In genomic region chr10:75290650-75291049, GRCm38 (mm10) we compare ENCODE assay signal across 21 mouse cellular contexts. TPM values are rescaled to one million over a fixed set of nuclear protein-coding genes. Genes with fewer than 3 reads are reported as not detected.
DNase-seq lines count a peak whose midpoint lies in the region; TF ChIP-seq lines count a peak whose summit lies in the region.
"Had no signal": no experiment of that assay in that cellular context is flagged by ENCODE, and none has a peak within 500 bp of the region (broad histone marks: within the 10 kb centered on the region; RNA-seq: fewer than 3 reads in every experiment).

No protein-coding gene starts in this region.

- in situ Hi-C loops in ES-E14 (cut with MboI; ENCODE audit: low sequenced_read_pairs in 2 of 2, unreplicated experiment in 2 of 2) = no loop called here

- H3K9ac ChIP-seq in heart, adult 2 months (ENCODE audit: low read depth, low read length) = no peak overlapping the region
- H3K9ac ChIP-seq in ES-E14 (ENCODE audit: insufficient read depth, low read depth, low read length, poor library complexity, severe bottlenecking) = no peak overlapping the region
- H3K9ac ChIP-seq: embryonic facial prominence, embryonic 13.5 days; embryonic facial prominence, embryonic 15.5 days; forebrain, embryonic 13.5 days; forebrain, embryonic 15.5 days; forebrain, postnatal 0 days had no signal

- peak overlapping the region; percentile 18; the same call in 1 of the 2 replicates for H3K27ac ChIP-seq in heart, adult 2 months
- H3K27ac ChIP-seq in ES-E14 (ENCODE audit: insufficient read depth, low read depth, low read length, poor library complexity, severe bottlenecking) = no peak overlapping the region
- H3K27ac ChIP-seq in brown adipose tissue, adult 24 weeks (replicated peaks; ENCODE audit: low read depth, low read length) = 0 out of 2 replicates have a peak overlapping the region, but pooled peaks have one; percentile 9
- H3K27ac ChIP-seq: embryonic facial prominence, embryonic 13.5 days; embryonic facial prominence, embryonic 15.5 days; forebrain, embryonic 10.5 days; forebrain, embryonic 13.5 days; forebrain, embryonic 15.5 days had no signal

- no peaks in the 10 kb centered on the region for H3K9me3 ChIP-seq in ES-E14 (ENCODE audit: control insufficient read depth, insufficient read depth, low read depth, low read length)
- H3K9me3 ChIP-seq: embryonic facial prominence, embryonic 13.5 days; embryonic facial prominence, embryonic 15.5 days; forebrain, embryonic 10.5 days; forebrain, embryonic 13.5 days; forebrain, embryonic 15.5 days had no signal

- no peak overlapping the region for H3K4me3 ChIP-seq in heart, adult 2 months
- no peak overlapping the region for H3K4me3 ChIP-seq in ES-E14 (ENCODE audit: insufficient read depth in 1 of 2, low read depth in 1 of 2, low read length in 2 of 2, poor library complexity in 1 of 2, severe bottlenecking in 1 of 2)
- H3K4me3 ChIP-seq in brown adipose tissue, adult 24 weeks (ENCODE audit: insufficient read depth, low read depth, low read length) = no peak overlapping the region
- H3K4me3 ChIP-seq: embryonic facial prominence, embryonic 13.5 days; embryonic facial prominence, embryonic 15.5 days; erythroblast, embryonic 14.5 days; forebrain, embryonic 10.5 days; forebrain, embryonic 13.5 days; forebrain, embryonic 15.5 days had no signal

- H3K27me3 ChIP-seq in heart, adult 2 months (ENCODE audit: control insufficient read depth, insufficient read depth, low read length) = no peaks in the 10 kb centered on the region
- H3K27me3 ChIP-seq: embryonic facial prominence, embryonic 13.5 days; embryonic facial prominence, embryonic 15.5 days; forebrain, embryonic 13.5 days; forebrain, embryonic 15.5 days; Patski had no signal

- intact Hi-C loops in heart, adult 2 months (cut with DNase I) = no loop called here
- intact Hi-C loops in heart, postnatal 10 days (cut with DNase I) = no loop called here

- TF ChIP-seq POLR2A in heart, adult 2 months (IDR thresholded peaks at IDR 0.05; ENCODE audit: insufficient read depth, low read depth, low read length) = no peak

- H3K4me1 ChIP-seq in heart, adult 2 months (ENCODE audit: control insufficient read depth, insufficient read depth, low read length) = peaks cover 16% of the 10 kb centered on the region
- no peaks in the 10 kb centered on the region for H3K4me1 ChIP-seq in ES-E14 (ENCODE audit: control insufficient read depth in 2 of 2, insufficient read depth in 2 of 2, low read length in 2 of 2, poor library complexity in 1 of 2)
- peaks cover 19% of the 10 kb centered on the region for H3K4me1 ChIP-seq in brown adipose tissue, adult 24 weeks (ENCODE audit: control insufficient read depth, insufficient read depth, insufficient read length, low read length)
- H3K4me1 ChIP-seq: embryonic facial prominence, embryonic 15.5 days; forebrain, embryonic 10.5 days; forebrain, embryonic 13.5 days; forebrain, embryonic 15.5 days had no signal

- WGBS in heart, adult 2 months = 84% methylated on average over 5 of the region's 5 CpGs

- no peak for TF ChIP-seq CTCF in heart, adult 2 months (IDR thresholded peaks at IDR 0.05)

- H3K36me3 ChIP-seq in heart, adult 2 months (ENCODE audit: control insufficient read depth, insufficient read depth, low read length) = peaks cover 8% of the 10 kb centered on the region
- H3K36me3 ChIP-seq in ES-E14 (ENCODE audit: control insufficient read depth, insufficient read depth, low read length, poor library complexity, severe bottlenecking) = no peaks in the 10 kb centered on the region; the same call in 1 of the 2 replicates

- H3K79me2 ChIP-seq in heart, adult 2 months (replicated peaks; ENCODE audit: control insufficient read depth, insufficient read depth, low read length) = no peaks in the 10 kb centered on the region

- no peak for DNase-seq in heart, adult 2 months
- no peak for DNase-seq in heart, postnatal 10 days
- DNase-seq in ES-E14 (ENCODE audit: low read depth, low spot score) = no peak
- DNase-seq in embryo, embryonic 10 days (ENCODE audit: low spot score) = no peak
- no peak for DNase-seq in thymus, postnatal 25 days
- DNase-seq: adrenal gland, postnatal 10 days; adrenal gland, postnatal 25 days; cerebellum, adult 11-12 months; cerebellum, adult 9-10 months; cerebellum, postnatal 10 days; cerebellum, postnatal 25 days; embryo, embryonic 11 days; forebrain, postnatal 0 days had no signal

- TF ChIP-seq EP300 in heart, adult 2 months (IDR thresholded peaks at IDR 0.05; ENCODE audit: insufficient read depth, low read depth, low read length) = no peak

TF ChIP-seq in ES-E14, 5 proteins besides CTCF, POLR2A, EP300 and RAD21:
- TF ChIP-seq HCFC1 (IDR thresholded peaks at IDR 0.05; ENCODE audit: borderline replicate concordance, insufficient read depth, low read length) (no peak), MAFK (IDR thresholded peaks at IDR 0.05; ENCODE audit: insufficient read depth, low read depth, low read length) (peak; percentile 87), ZNF384 (IDR thresholded peaks at IDR 0.05; ENCODE audit: low read depth, low read length) (no peak)
TF ChIP-seq in ES-E14: peak in this region for 1.

RNA-seq across cellular contexts. Expression of gene Adora2a, which starts 26.0 kb away (rescaled TPM):
- total RNA-seq in heart, adult 2 months (2021) = 1 to 10 TPM; 7.1 to 7.2 TPM
- polyA plus RNA-seq in heart, adult 2 months (2012; rRNA removed) = 14.3 and 18.1 TPM in 2 replicates
- 10 to 100 TPM; 18.7 to 18.9 TPM for total RNA-seq in heart, postnatal 10 days (2021)
- total RNA-seq in ES-E14 (2012; rRNA removed) = 0.58 and 1.1 TPM in 2 replicates
- 3.8 and 5.0 TPM in 2 replicates for polyA plus RNA-seq in brown adipose tissue, adult 24 weeks (2012; ENCODE audit: insufficient read depth, insufficient read length, missing spikeins)
- polyA plus RNA-seq: erythroblast, embryonic 14.5 days had no signal
